Mouse (Mus musculus) embryonic facial prominence, embryonic 12.5 days (tissue): Measurements from ENCODE around the gene H2-DMa. TPM values are rescaled to one million over a fixed set of nuclear protein-coding genes. Genes with fewer than 3 reads are reported as not detected.

Experiments used
- ATAC-seq: fragments of 200-750 bp; cut with Nextera tagmentation; 2 replicates; pipeline ENCODE4 v1.8.0; 2017; ENCODE audit not compliant: insufficient number of reproducible peaks, insufficient read depth, low FRiP score, low TSS enrichment
- H3K27ac ChIP-seq: fragments of 300-500 bp; sonication (generic); 2 replicates; pipeline ENCODE4 v1.5.1; 2016; ENCODE audit warnings: mild to moderate bottlenecking
- H3K27me3 ChIP-seq: fragments of 300-500 bp; sonication (generic); 2 replicates; pipeline ENCODE4 v1.6.1; 2016; ENCODE audit warnings: mild to moderate bottlenecking, moderate library complexity
- H3K36me3 ChIP-seq: fragments of 300-500 bp; sonication (generic); 2 replicates; pipeline ENCODE4 v1.6.1; 2016; ENCODE audit warnings: mild to moderate bottlenecking
- H3K4me1 ChIP-seq: fragments of 300-500 bp; sonication (generic); 2 replicates; pipeline ENCODE4 v1.6.1; 2016
- H3K4me2 ChIP-seq: fragments of 300-500 bp; sonication (generic); replicated peaks from 2 replicates; pipeline ENCODE4 v1.6.1; 2016; ENCODE audit warnings: mild to moderate bottlenecking, moderate library complexity
- H3K4me3 ChIP-seq: fragments of 300-500 bp; sonication (generic); 2 replicates; pipeline ENCODE4 v1.5.1; 2016; ENCODE audit warnings: mild to moderate bottlenecking
- H3K9ac ChIP-seq: fragments of 300-500 bp; sonication (generic); 2 replicates; pipeline ENCODE4 v1.6.1; 2016; ENCODE audit warnings: mild to moderate bottlenecking, moderate library complexity
- H3K9me3 ChIP-seq: fragments of 300-500 bp; sonication (generic); 2 replicates; pipeline ENCODE4 v1.6.1; 2016; ENCODE audit warnings: mild to moderate bottlenecking, moderate library complexity
- WGBS: fragments of 180-500 bp; shearing (Covaris S2); methylation state at CpG from one replicate; pipeline ENCODE4 v1.1.7; 2016; 5-methylcytosine and 5-hydroxymethylcytosine counted together
- polyA plus RNA-seq: library from polyadenylated mRNA; unstranded; fragments of >200 nt; fragmentation: Nextera tagmentation; extraction: Ambion mirVana; gene quantifications from 2 replicates; pipeline ENCODE4 v1.2.1, GENCODE M21; 2016

The H2-DMa gene
- polyA plus RNA-seq, 1 experiment from 2014 or later: 12.3 TPM

- Histone ChIP-seq H3K9ac (peak overlapping the region; percentile 91), H3K36me3 (peaks cover 44% of the 10 kb centered on the region), H3K4me1 (peaks cover 29% of the 10 kb centered on the region)
Observed at GRCm38 (mm10) chr17:34118873-34119248, 480 bp upstream of the H2-DMa start.

GRCm38 (mm10) chr17:34120180-34120723 lies 911 bp downstream of the H2-DMa start:
- Histone ChIP-seq H3K4me1 (peaks cover 26% of the 10 kb centered on the region), H3K9me3 (no peaks in the 10 kb centered on the region), H3K27ac (peak overlapping the region; percentile 100), H3K4me3 (peak overlapping the region; percentile 79), H3K36me3 (peaks cover 30% of the 10 kb centered on the region), H3K27me3 (no peaks in the 10 kb centered on the region), H3K4me2 (peak overlapping the region; percentile 94), H3K9ac (peak overlapping the region; percentile 97)
- peak; percentile 13; the same call in 1 of the 2 replicates for ATAC-seq
- 0% methylated on average over 32 of the region's 42 CpGs for WGBS

More at GRCm38 (mm10) chr17:34118873-34119248, 480 bp upstream of the H2-DMa start:
- Histone ChIP-seq H3K9me3 (no peaks in the 10 kb centered on the region), H3K27me3 (no peaks in the 10 kb centered on the region), H3K27ac (peak overlapping the region; percentile 100), H3K4me3 (peak overlapping the region; percentile 79), H3K4me2 (peak overlapping the region; percentile 94)
- ATAC-seq: no peak
- under 1% methylated on average over 38 of the region's 38 CpGs for whole genome bisulfite sequencing

GRCm38 (mm10) chr17:34120814-34121171 lies 1.5 kb downstream of the H2-DMa start:
- no peaks in the 10 kb centered on the region for H3K27me3 ChIP-seq
- ATAC-seq: peak; percentile 6
- H3K9me3 ChIP-seq: no peaks in the 10 kb centered on the region
- H3K4me2 ChIP-seq: peak overlapping the region; percentile 94
- peaks cover 24% of the 10 kb centered on the region for H3K36me3 ChIP-seq
- H3K4me1 ChIP-seq: peaks cover 21% of the 10 kb centered on the region
- peak overlapping the region; percentile 100 for H3K27ac ChIP-seq
- under 1% methylated on average over 30 of the region's 31 CpGs for WGBS
- H3K9ac ChIP-seq: peak overlapping the region; percentile 97
- peak overlapping the region; percentile 79 for H3K4me3 ChIP-seq

DNA sequence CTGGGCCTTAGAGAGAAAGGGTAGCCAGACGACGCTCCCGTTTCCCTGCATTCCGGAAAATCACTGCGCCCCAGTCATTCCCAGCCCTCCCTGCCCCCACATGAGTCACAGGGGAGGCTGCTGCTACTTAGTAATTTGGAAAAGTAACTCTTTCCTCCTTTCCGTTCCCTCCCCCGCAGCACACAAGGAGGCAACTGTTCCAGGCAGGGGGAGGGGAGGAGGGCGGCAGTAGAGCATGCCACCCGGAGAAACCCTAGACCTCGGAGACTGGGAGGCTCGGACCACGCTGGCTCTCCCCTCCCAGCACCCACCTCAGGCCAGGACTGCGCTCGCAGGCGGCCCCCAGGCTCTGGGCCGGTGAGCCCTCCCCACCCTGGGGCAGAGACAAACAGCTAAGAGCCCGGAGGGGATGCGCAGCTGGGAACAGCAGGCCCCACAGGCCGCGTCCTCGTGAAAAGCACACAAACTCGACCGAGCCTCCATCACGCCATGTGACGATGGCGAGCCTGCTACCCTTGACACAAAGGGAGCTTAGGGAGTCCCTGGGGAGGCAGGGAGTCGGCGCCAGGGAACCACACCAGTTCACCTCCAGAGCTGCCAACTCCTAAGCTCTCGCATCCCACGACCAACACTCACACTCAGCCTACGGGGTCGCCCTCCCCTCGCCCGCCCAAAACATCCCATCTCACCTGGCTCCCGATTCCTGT lies 2.0 kb downstream of the H2-DMa start:
- WGBS: under 1% methylated on average over 32 of the region's 35 CpGs
- no peaks in the 10 kb centered on the region for H3K9me3 ChIP-seq
- H3K27ac ChIP-seq: peak overlapping the region; percentile 100
- peaks cover 22% of the 10 kb centered on the region for H3K36me3 ChIP-seq
- peak overlapping the region; percentile 97 for H3K9ac ChIP-seq
- H3K4me2 ChIP-seq: peak overlapping the region; percentile 94
- H3K4me3 ChIP-seq: peak overlapping the region; percentile 79
- H3K27me3 ChIP-seq: no peaks in the 10 kb centered on the region
- peak; percentile 67 for ATAC-seq
- peaks cover 17% of the 10 kb centered on the region for H3K4me1 ChIP-seq

DNA sequence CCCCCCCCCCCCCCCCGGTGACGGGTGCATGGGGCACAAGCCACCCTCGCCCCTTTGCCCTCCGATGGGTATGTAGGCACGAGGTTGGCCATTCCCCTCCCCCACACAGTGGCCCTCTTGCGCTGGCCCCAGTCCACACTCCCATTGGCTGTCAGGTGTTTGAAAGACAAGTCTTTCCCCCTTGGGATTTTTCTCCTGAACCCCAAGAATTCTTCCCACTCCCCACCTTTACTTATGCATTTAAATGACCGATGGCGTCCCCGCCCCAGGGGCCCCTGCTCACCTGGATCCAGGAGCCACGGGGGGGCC lies 2.5 kb downstream of the H2-DMa start:
- peaks cover 18% of the 10 kb centered on the region for H3K36me3 ChIP-seq
- peak overlapping the region; percentile 100 for H3K27ac ChIP-seq
- H3K4me1 ChIP-seq: peaks cover 12% of the 10 kb centered on the region
- 1% methylated on average over 10 of the region's 10 CpGs for WGBS
- peak overlapping the region; percentile 97 for H3K9ac ChIP-seq
- H3K9me3 ChIP-seq: no peaks in the 10 kb centered on the region
- no peaks in the 10 kb centered on the region for H3K27me3 ChIP-seq
- H3K4me2 ChIP-seq: peak overlapping the region; percentile 94
- H3K4me3 ChIP-seq: peak overlapping the region; percentile 79
- ATAC-seq: 0 out of 2 replicates have a peak, but pooled peaks have one; percentile 6

DNA sequence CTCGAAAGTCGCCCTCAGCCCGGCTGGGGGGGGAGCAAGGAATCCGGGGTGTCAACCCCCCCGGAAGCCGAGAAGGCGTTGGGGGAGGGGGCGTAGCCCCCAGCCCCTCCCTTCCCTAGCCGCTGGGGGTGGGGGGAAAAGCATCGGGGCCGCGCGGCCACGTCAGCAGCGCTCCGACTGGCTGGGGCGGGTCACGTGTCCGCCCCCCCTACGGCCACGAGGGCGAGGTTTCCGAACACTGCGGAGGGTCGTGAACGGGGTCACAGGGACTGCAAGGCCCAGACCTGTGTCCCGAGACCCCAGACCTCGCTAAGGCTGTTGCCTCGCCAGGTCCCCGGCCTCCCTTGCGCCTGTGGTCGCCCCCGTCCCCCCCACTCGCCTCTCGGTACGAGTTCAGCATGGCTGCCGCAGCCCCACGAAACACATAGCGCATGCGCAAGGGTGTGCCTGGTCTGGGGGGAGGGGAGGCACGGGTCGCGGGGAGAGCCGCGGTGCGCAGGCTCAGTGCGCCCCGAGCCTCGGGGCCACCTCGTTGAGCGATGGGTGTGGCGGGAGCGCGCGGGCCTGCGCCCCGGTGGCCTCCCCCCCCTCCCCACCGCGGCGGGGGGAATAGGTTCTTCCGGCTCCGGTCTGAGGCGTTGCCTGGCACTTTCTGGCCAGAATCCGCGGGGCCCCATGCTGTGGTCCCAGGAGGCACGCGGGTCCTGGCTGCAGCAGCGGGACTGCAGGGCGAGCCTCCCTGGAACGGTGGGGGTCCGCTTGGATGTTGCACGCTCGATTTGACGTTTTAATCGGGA lies 3.0 kb downstream of the H2-DMa start, which contains the start of gene Brd2:
Gene Brd2, minus strand, starts transcription at position 447 of the 797 bp plus-strand sequence.
- Histone ChIP-seq H3K9ac (peak within 1 kb of the TSS; percentile 97), H3K36me3 (peaks cover 12% of the 10 kb centered on the region), H3K27ac (peak within 1 kb of the TSS; percentile 100), H3K9me3 (no peaks in the 10 kb centered on the region), H3K4me1 (peaks cover 14% of the 10 kb centered on the region), H3K4me2 (peak within 1 kb of the TSS; percentile 94), H3K27me3 (no peaks in the 10 kb centered on the region), H3K4me3 (peak within 1 kb of the TSS; percentile 79)
- ATAC-seq: peak; percentile 16; the same call in 1 of the 2 replicates
- 1% methylated on average over 68 of the region's 75 CpGs for WGBS

DNA sequence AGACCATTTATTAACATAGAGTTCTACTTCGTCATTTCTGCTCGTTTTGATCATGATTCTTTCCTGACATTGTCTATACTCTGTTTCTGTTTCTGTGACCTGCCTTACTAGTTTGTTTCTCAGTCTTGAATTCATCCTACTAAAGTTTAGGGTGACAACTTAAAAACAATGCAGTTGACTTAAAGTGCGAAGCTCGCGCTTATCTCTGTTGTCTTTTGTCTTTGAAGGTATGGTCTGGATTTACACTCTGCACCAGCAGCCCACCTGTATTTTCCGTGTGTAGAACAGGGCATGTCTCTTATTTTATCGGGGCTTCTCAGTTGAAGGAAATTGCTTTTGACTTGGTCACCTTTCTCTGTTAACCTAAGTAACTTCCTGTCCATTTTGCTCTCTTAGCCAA lies 3.8 kb downstream of the H2-DMa start:
- WGBS: 2% methylated on average over 7 of the region's 7 CpGs
- Histone ChIP-seq H3K4me1 (peaks cover 17% of the 10 kb centered on the region), H3K9me3 (no peaks in the 10 kb centered on the region), H3K27me3 (no peaks in the 10 kb centered on the region), H3K4me2 (peak overlapping the region; percentile 94), H3K36me3 (peaks cover 10% of the 10 kb centered on the region), H3K9ac (peak overlapping the region; percentile 97), H3K4me3 (peak overlapping the region; percentile 79), H3K27ac (peak overlapping the region; percentile 100)
- ATAC-seq: no peak

GRCm38 (mm10) chr17:34123518-34123917 lies 4.2 kb downstream of the H2-DMa start:
- Histone ChIP-seq H3K27ac (peak overlapping the region; percentile 100), H3K9ac (peak overlapping the region; percentile 97), H3K9me3 (no peaks in the 10 kb centered on the region), H3K4me3 (peak overlapping the region; percentile 79), H3K4me1 (peaks cover 18% of the 10 kb centered on the region), H3K4me2 (peak overlapping the region; percentile 94), H3K36me3 (peaks cover 6% of the 10 kb centered on the region), H3K27me3 (no peaks in the 10 kb centered on the region)
- 6% methylated on average over 2 of the region's 2 CpGs for WGBS
- ATAC-seq: no peak

DNA sequence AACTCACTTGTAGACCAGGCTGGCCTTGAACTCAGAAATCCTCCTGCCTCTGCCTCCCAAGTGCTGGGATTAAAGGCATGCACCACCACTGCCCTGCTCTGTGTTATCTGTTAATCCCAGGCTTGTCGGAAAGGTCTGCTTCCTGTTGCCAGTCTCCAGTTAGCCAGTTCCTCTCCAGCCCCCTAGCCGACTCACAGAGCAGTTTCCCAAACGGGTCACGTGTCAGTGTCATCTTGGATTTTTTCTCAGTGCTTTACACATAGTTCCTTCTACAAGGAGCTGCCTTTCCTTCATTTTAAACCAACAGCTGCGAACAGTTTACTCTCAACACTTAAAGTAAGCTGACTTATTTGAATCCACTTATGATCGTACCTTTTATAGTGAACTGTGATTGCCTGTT lies 5.3 kb downstream of the H2-DMa start:
- no peak for ATAC-seq
- H3K9ac ChIP-seq: no peak overlapping the region
- 0 out of 2 replicates have a peak, but pooled peaks cover 2% of the 10 kb centered on the region for H3K36me3 ChIP-seq
- WGBS: 76% methylated on average over 6 of the region's 6 CpGs
- H3K4me1 ChIP-seq: peaks cover 28% of the 10 kb centered on the region
- H3K4me2 ChIP-seq: peak overlapping the region; percentile 18
- H3K9me3 ChIP-seq: no peaks in the 10 kb centered on the region
- 0 out of 2 replicates have a peak overlapping the region, but pooled peaks have one; percentile 2 for H3K4me3 ChIP-seq
- no peaks in the 10 kb centered on the region for H3K27me3 ChIP-seq
- no peak overlapping the region for H3K27ac ChIP-seq

DNA sequence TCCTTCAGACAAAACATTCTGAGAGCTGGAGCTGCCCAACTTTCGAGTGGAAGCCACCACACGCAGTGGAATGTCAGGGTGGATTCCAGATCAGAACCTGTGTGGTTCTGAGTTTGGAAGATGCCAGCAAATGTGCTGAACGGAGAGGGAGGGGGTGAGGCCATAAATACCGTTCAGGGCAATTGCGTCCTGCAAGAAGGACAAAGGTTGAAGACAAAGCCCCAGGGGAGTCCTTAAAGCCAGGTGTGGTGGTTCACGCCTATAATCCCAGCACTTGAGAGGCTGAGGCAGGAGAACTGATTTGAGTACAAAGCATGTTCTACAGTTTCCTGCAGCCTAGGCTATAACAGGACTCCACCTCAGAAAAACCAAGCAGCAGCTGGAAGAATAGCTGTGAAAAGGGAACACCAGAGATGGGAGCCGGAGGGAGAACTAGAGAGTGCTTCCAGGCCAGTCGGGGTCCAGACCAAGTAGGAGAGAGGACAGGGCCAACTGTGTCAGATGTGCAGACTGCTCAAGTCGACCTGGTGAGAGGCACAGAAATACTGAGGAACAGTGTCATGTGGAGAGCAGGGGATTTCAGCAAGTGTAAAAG lies 7.6 kb downstream of the H2-DMa start:
- H3K4me1 ChIP-seq: peaks cover 28% of the 10 kb centered on the region
- 0 out of 2 replicates have a peak, but pooled peaks cover 2% of the 10 kb centered on the region for H3K36me3 ChIP-seq
- H3K27ac ChIP-seq: no peak overlapping the region
- H3K9me3 ChIP-seq: no peaks in the 10 kb centered on the region
- H3K4me3 ChIP-seq: no peak overlapping the region
- no peaks in the 10 kb centered on the region for H3K27me3 ChIP-seq
- no peak overlapping the region for H3K4me2 ChIP-seq
- no peak for ATAC-seq
- no peak overlapping the region for H3K9ac ChIP-seq
- 58% methylated on average over 9 of the region's 9 CpGs for whole genome bisulfite sequencing

DNA sequence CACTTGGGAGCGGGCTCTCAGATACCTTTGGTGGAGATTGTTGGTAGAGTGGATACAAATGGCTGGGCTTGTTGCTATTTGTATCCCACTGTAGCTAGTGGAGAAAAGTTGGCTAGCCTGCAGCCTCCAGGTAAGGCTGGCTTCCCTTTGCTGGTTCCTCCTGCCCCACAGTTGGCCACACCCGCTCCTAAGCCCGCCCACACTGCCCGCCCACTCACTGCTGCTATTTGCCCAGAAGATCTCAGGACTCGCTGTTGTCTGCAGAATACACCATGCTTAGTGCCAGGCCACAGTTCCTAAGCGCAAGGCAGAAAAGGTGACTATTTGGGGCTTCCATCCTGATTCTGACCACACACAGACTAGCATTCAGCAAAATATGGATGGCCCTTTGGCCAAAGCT lies 8.1 kb downstream of the H2-DMa start:
- no peak overlapping the region for H3K27ac ChIP-seq
- no peak overlapping the region for H3K4me2 ChIP-seq
- H3K4me1 ChIP-seq: peaks cover 28% of the 10 kb centered on the region
- ATAC-seq: no peak
- no peak overlapping the region for H3K9ac ChIP-seq
- 0 out of 2 replicates have a peak, but pooled peaks cover 2% of the 10 kb centered on the region for H3K36me3 ChIP-seq
- no peaks in the 10 kb centered on the region for H3K9me3 ChIP-seq
- no peak overlapping the region for H3K4me3 ChIP-seq
- no peaks in the 10 kb centered on the region for H3K27me3 ChIP-seq
- 25% methylated on average over 6 of the region's 6 CpGs for WGBS
